19 mouse cellular contexts compared by ENCODE assay signal in genomic region chr12:69796311-69796710, GRCm38 (mm10). TPM values are rescaled to one million over a fixed set of nuclear protein-coding genes. Genes with fewer than 3 reads are reported as not detected.
DNase-seq lines count a peak whose midpoint lies in the region; ATAC-seq and TF ChIP-seq lines count a peak whose summit lies in the region.
"Had no signal": no experiment of that assay in that cellular context is flagged by ENCODE, and none has a peak within 500 bp of the region (broad histone marks: within the 10 kb centered on the region; RNA-seq: fewer than 3 reads in every experiment).

No protein-coding gene starts in this region.

- no peaks in the 10 kb centered on the region for H3K4me1 ChIP-seq in kidney, embryonic 14.5 days (ENCODE audit: control insufficient read depth, insufficient read depth, low read length)
- 0 out of 2 replicates have a peak, but pooled peaks cover under 1% of the 10 kb centered on the region for H3K4me1 ChIP-seq in kidney, postnatal 0 days (replicated peaks; ENCODE audit: insufficient read depth, low read length)
- H3K4me1 ChIP-seq in hindbrain, embryonic 11.5 days (replicated peaks; ENCODE audit: control insufficient read depth, insufficient read depth, low read length), result no peaks in the 10 kb centered on the region
- H3K4me1 ChIP-seq: heart, embryonic 12.5 days had no signal

- TF ChIP-seq CTCF in kidney, postnatal 0 days (IDR thresholded peaks at IDR 0.05; ENCODE audit: low read depth), result no peak

- no peaks in the 10 kb centered on the region for H3K9me3 ChIP-seq in kidney, embryonic 14.5 days (ENCODE audit: control insufficient read depth, low read length)
- H3K9me3 ChIP-seq in kidney, postnatal 0 days (replicated peaks; ENCODE audit: low read length), result no peaks in the 10 kb centered on the region
- no peaks in the 10 kb centered on the region for H3K9me3 ChIP-seq in hindbrain, embryonic 11.5 days (ENCODE audit: control insufficient read depth, low read length)
- H3K9me3 ChIP-seq: embryonic facial prominence, embryonic 10.5 days; forebrain, embryonic 13.5 days; heart, embryonic 12.5 days; hindbrain, embryonic 10.5 days; hindbrain, embryonic 15.5 days had no signal

- DNase-seq in kidney, adult 11 months, result peak; percentile 83
- DNase-seq in kidney, adult 8-10 months, result peak; percentile 86 to 88
- DNase-seq in kidney, postnatal 0 days (ENCODE audit: low spot score), result no peak
- peak; percentile 91 for DNase-seq in kidney, postnatal 36 days
- DNase-seq in hindbrain, embryonic 11.5 days (ENCODE audit: low spot score), result no peak
- no peak for DNase-seq in spleen, adult 18-20 months
- DNase-seq: adrenal gland, adult 2 months; cerebellum, adult 11-12 months; cerebellum, adult 9-11 months; forebrain, postnatal 0 days; gastrocnemius, postnatal 14 days had no signal

- WGBS in kidney, embryonic 14.5 days, result 62% methylated on average over 3 of the region's 3 CpGs
- 49% methylated on average over 3 of the region's 3 CpGs for WGBS in kidney, postnatal 0 days
- 87% methylated on average over 3 of the region's 3 CpGs for WGBS in hindbrain, embryonic 11.5 days

- no peaks in the 10 kb centered on the region for H3K27me3 ChIP-seq in kidney, embryonic 14.5 days (ENCODE audit: control insufficient read depth, insufficient read depth, low read length)
- no peaks in the 10 kb centered on the region for H3K27me3 ChIP-seq in kidney, postnatal 0 days (ENCODE audit: insufficient read depth, low read length)
- 0 out of 2 replicates have a peak, but pooled peaks cover 2% of the 10 kb centered on the region for H3K27me3 ChIP-seq in hindbrain, embryonic 11.5 days (ENCODE audit: control insufficient read depth, insufficient read depth, low read length)
- H3K27me3 ChIP-seq: forebrain, embryonic 13.5 days; Patski had no signal

- no peak for ATAC-seq in kidney, embryonic 14.5 days (ENCODE audit: low FRiP score, low TSS enrichment)
- ATAC-seq in kidney, postnatal 0 days (replicated peaks; ENCODE audit: low FRiP score, low read depth), result no peak
- no peak for ATAC-seq in hindbrain, embryonic 11.5 days (ENCODE audit: low FRiP score)
- ATAC-seq: activated CD4-positive, CD25-positive, alpha-beta regulatory T cell, adult 4 months; forebrain, embryonic 13.5 days; forebrain, postnatal 0 days; Patski had no signal

- no peak overlapping the region for H3K9ac ChIP-seq in kidney, embryonic 14.5 days (ENCODE audit: low read depth, low read length)
- no peak overlapping the region for H3K9ac ChIP-seq in kidney, postnatal 0 days (ENCODE audit: low read depth, low read length)
- H3K9ac ChIP-seq in hindbrain, embryonic 11.5 days (ENCODE audit: low read depth, low read length), result no peak overlapping the region
- H3K9ac ChIP-seq: forebrain, embryonic 13.5 days; forebrain, postnatal 0 days; heart, embryonic 12.5 days; hindbrain, embryonic 15.5 days had no signal

- H3K27ac ChIP-seq in kidney, embryonic 14.5 days (ENCODE audit: low read depth, low read length), result no peak overlapping the region
- peak overlapping the region; percentile 48; the same call in 1 of the 2 replicates for H3K27ac ChIP-seq in kidney, postnatal 0 days
- H3K27ac ChIP-seq in hindbrain, embryonic 11.5 days (ENCODE audit: low read depth, low read length), result no peak overlapping the region
- H3K27ac ChIP-seq: embryonic facial prominence, embryonic 10.5 days; forebrain, embryonic 13.5 days; hindbrain, embryonic 10.5 days; hindbrain, embryonic 15.5 days had no signal

- H3K4me2 ChIP-seq in kidney, embryonic 14.5 days (replicated peaks; ENCODE audit: low read depth, low read length), result no peak overlapping the region
- H3K4me2 ChIP-seq in kidney, postnatal 0 days (ENCODE audit: low read length), result no peak overlapping the region
- H3K4me2 ChIP-seq in hindbrain, embryonic 11.5 days (replicated peaks; ENCODE audit: low read depth, low read length), result no peak overlapping the region
- H3K4me2 ChIP-seq: forebrain, embryonic 13.5 days; heart, embryonic 12.5 days; hindbrain, embryonic 15.5 days had no signal

- H3K36me3 ChIP-seq in kidney, embryonic 14.5 days (ENCODE audit: control insufficient read depth, insufficient read depth, low read length), result no peaks in the 10 kb centered on the region
- no peaks in the 10 kb centered on the region for H3K36me3 ChIP-seq in kidney, postnatal 0 days (ENCODE audit: insufficient read depth, low read length)
- no peaks in the 10 kb centered on the region for H3K36me3 ChIP-seq in hindbrain, embryonic 11.5 days (ENCODE audit: control insufficient read depth, insufficient read depth, low read length)
- H3K36me3 ChIP-seq: embryonic facial prominence, embryonic 10.5 days; heart, embryonic 12.5 days; hindbrain, embryonic 10.5 days; hindbrain, embryonic 15.5 days had no signal

- no peak overlapping the region for H3K4me3 ChIP-seq in kidney, embryonic 14.5 days (ENCODE audit: low read length)
- H3K4me3 ChIP-seq in kidney, postnatal 0 days (replicated peaks; ENCODE audit: low read depth, low read length), result no peak overlapping the region
- H3K4me3 ChIP-seq in hindbrain, embryonic 11.5 days (ENCODE audit: low read depth, low read length), result no peak overlapping the region
- H3K4me3 ChIP-seq: embryonic facial prominence, embryonic 10.5 days; forebrain, embryonic 13.5 days; heart, embryonic 12.5 days; hindbrain, embryonic 10.5 days; hindbrain, embryonic 15.5 days had no signal

RNA-seq across cellular contexts. Expression of gene Cdkl1, which starts 5.2 kb away (rescaled TPM):
- 11.6 and 20.7 TPM in 2 replicates for polyA plus RNA-seq in kidney, embryonic 14.5 days (2014; fragmentation: Nextera tagmentation; extraction: Ambion mirVana)
- 85.5 and 93.2 TPM in 2 replicates for polyA plus RNA-seq in kidney, postnatal 0 days (2015; fragmentation: Nextera tagmentation; extraction: Ambion mirVana)
- polyA plus RNA-seq in hindbrain, embryonic 11.5 days (2014; fragmentation: Nextera tagmentation; extraction: Ambion mirVana), result 0.77 and 1.5 TPM in 2 replicates
- polyA plus RNA-seq: activated CD4-positive, CD25-positive, alpha-beta regulatory T cell, adult 4 months had no signal

Comparison
In these comparisons a context has a peak if more than half of its experiments do, and no peak if none do; other contexts are left out.
1. DNase-seq: peak in kidney, adult 11 months (single experiment), kidney, adult 8-10 months (2 of 2) and kidney, postnatal 36 days (2 of 2); none in kidney, postnatal 0 days (single experiment), hindbrain, embryonic 11.5 days (single experiment) and spleen, adult 18-20 months (0 of 2).